Mouse (Mus musculus) forebrain, postnatal 0 days (tissue): ENCODE results near the gene Olfr767. TPM values are rescaled to one million over a fixed set of nuclear protein-coding genes. Genes with fewer than 3 reads are reported as not detected.
"Not testable (repeated sequence)": the region's sequence is repeated elsewhere in the genome, so short reads cannot be mapped to it uniquely, and the experiment has no call there.

ENCODE experiments used
- ATAC-seq: fragments of 200-750 bp; cut with Nextera tagmentation; 2 replicates; pipeline ENCODE4 v1.8.0; 2017; ENCODE audit warnings: mild to moderate bottlenecking, moderate library complexity
- DNase-seq: peaks from one replicate; pipeline ENCODE4 v3.0.0-alpha.2; 2015
- H3K27ac ChIP-seq: fragments of 300-500 bp; sonication (generic); 2 replicates; pipeline ENCODE4 v1.5.1; 2014; ENCODE audit warnings: low read depth, mild to moderate bottlenecking, antibody characterized with exemption, low read length, moderate library complexity, mixed read lengths
- H3K27me3 ChIP-seq: fragments of 300-500 bp; sonication (generic); 2 replicates; pipeline ENCODE4 v1.6.1; 2014; ENCODE audit warnings: mild to moderate bottlenecking, low read length, mixed read lengths; ENCODE audit not compliant: insufficient read depth
- H3K36me3 ChIP-seq: fragments of 300-500 bp; sonication (generic); 2 replicates; pipeline ENCODE4 v1.6.1; 2014; ENCODE audit warnings: mild to moderate bottlenecking, moderate library complexity; ENCODE audit not compliant: insufficient read depth
- H3K4me1 ChIP-seq: fragments of 300-500 bp; sonication (generic); 2 replicates; pipeline ENCODE4 v1.6.1; 2014; ENCODE audit warnings: antibody characterized with exemption; ENCODE audit not compliant: insufficient read depth
- H3K4me2 ChIP-seq: fragments of 300-500 bp; sonication (generic); 2 replicates; pipeline ENCODE4 v1.6.1; 2014; ENCODE audit warnings: low read depth, mild to moderate bottlenecking, moderate library complexity
- H3K4me3 ChIP-seq: fragments of 300-500 bp; sonication (generic); 2 replicates; pipeline ENCODE4 v1.5.1; 2014; ENCODE audit warnings: low read depth, low read length, mixed read lengths
- H3K9ac ChIP-seq: fragments of 300-500 bp; sonication (generic); 2 replicates; pipeline ENCODE4 v1.6.1; 2014; ENCODE audit warnings: mild to moderate bottlenecking
- H3K9me3 ChIP-seq: fragments of 300-500 bp; sonication (generic); 2 replicates; pipeline ENCODE4 v1.6.1; 2016; ENCODE audit warnings: low read length
- CTCF ChIP-seq: sonication (generic); IDR thresholded peaks from 2 replicates; pipeline ENCODE4 v1.5.1; 2016; ENCODE audit warnings: antibody characterized with exemption, control low read depth, low read depth
- WGBS: fragments of 180-500 bp; shearing (Covaris S2); extraction: QIAGEN DNeasy Blood & Tissue Kit; methylation state at CpG from one replicate; pipeline ENCODE4 v1.1.7; 2014; 5-methylcytosine and 5-hydroxymethylcytosine counted together
- polyA plus RNA-seq: library from polyadenylated mRNA; unstranded; fragments of >200 nt; fragmentation: Nextera tagmentation; extraction: Ambion mirVana; gene quantifications from 2 replicates; pipeline ENCODE4 v1.2.1, GENCODE M21; 2015
- total RNA-seq: library from RNA; depleted of rRNA; stranded (reverse); fragments of >200 nt; gene quantifications from 2 replicates; pipeline ENCODE4 v1.2.3, GENCODE M21; 2014; rRNA removed

Gene Olfr767
- total RNA-seq (not detected in 2 replicates), polyA plus RNA-seq (not detected in 2 replicates)

GRCm38 (mm10) chr10:129082810-129083209, at the start of gene Olfr767:
Gene Olfr767 (minus strand): TSS chr10:129082910.
- not testable (repeated sequence) for H3K4me1 ChIP-seq, H3K27me3 ChIP-seq, H3K27ac ChIP-seq, H3K9ac ChIP-seq, H3K9me3 ChIP-seq, H3K4me3 ChIP-seq, H3K36me3 ChIP-seq, DNase-seq, ATAC-seq, H3K4me2 ChIP-seq

GRCm38 (mm10) chr10:129117761-129118160, 35.1 kb upstream of the Olfr767 start, which contains the start of gene Olfr769:
Gene Olfr769 (minus strand): TSS chr10:129117861.
- 80% methylated on average over 2 of the region's 2 CpGs for WGBS
- no peaks in the 10 kb centered on the region for H3K36me3 ChIP-seq
- H3K27ac ChIP-seq = no peak within 1 kb of the TSS
- TF ChIP-seq CTCF = no peak
- H3K4me3 ChIP-seq = no peak within 1 kb of the TSS
- no peaks in the 10 kb centered on the region for H3K9me3 ChIP-seq
- ATAC-seq (no peak), DNase-seq (no peak)
- no peak within 1 kb of the TSS for H3K4me2 ChIP-seq
- no peaks in the 10 kb centered on the region for H3K4me1 ChIP-seq
- no peaks in the 10 kb centered on the region for H3K27me3 ChIP-seq
- no peak within 1 kb of the TSS for H3K9ac ChIP-seq

GRCm38 (mm10) chr10:129115146-129115545, 32.4 kb upstream of the Olfr767 start:
- H3K9ac ChIP-seq = no peak overlapping the region
- 97% methylated on average over 3 of the region's 3 CpGs for WGBS
- no peak overlapping the region for H3K27ac ChIP-seq
- TF ChIP-seq CTCF = no peak
- H3K4me3 ChIP-seq = no peak overlapping the region
- no peaks in the 10 kb centered on the region for H3K36me3 ChIP-seq
- ATAC-seq = no peak
- H3K27me3 ChIP-seq = no peaks in the 10 kb centered on the region
- DNase-seq = no peak
- no peak overlapping the region for H3K4me2 ChIP-seq
- H3K4me1 ChIP-seq = no peaks in the 10 kb centered on the region
- no peaks in the 10 kb centered on the region for H3K9me3 ChIP-seq

GRCm38 (mm10) chr10:129101231-129101630, 18.5 kb upstream of the Olfr767 start:
- H3K4me1 ChIP-seq = no peaks in the 10 kb centered on the region
- no peaks in the 10 kb centered on the region for H3K27me3 ChIP-seq
- no peaks in the 10 kb centered on the region for H3K36me3 ChIP-seq
- DNase-seq = no peak
- TF ChIP-seq CTCF = no peak
- H3K27ac ChIP-seq = no peak overlapping the region
- WGBS = 38% methylated on average over 3 of the region's 3 CpGs
- ATAC-seq = no peak
- H3K4me3 ChIP-seq = no peak overlapping the region
- H3K4me2 ChIP-seq = no peak overlapping the region
- H3K9me3 ChIP-seq = no peaks in the 10 kb centered on the region
- no peak overlapping the region for H3K9ac ChIP-seq

- ATAC-seq = no peak
- no peaks in the 10 kb centered on the region for H3K36me3 ChIP-seq
Measured at GRCm38 (mm10) chr10:129099275-129099674, 16.6 kb upstream of the Olfr767 start, which contains the start of gene Olfr768. Gene Olfr768 (minus strand): TSS chr10:129099375.

GRCm38 (mm10) chr10:129068877-129069276, 13.8 kb downstream of the Olfr767 start, which contains the start of gene Olfr766-ps1:
Gene Olfr766-ps1 (minus strand): TSS chr10:129068977.
- Histone ChIP-seq H3K9ac (no peak within 1 kb of the TSS), H3K9me3 (no peaks in the 10 kb centered on the region), H3K4me1 (no peaks in the 10 kb centered on the region), H3K27ac (no peak within 1 kb of the TSS), H3K27me3 (no peaks in the 10 kb centered on the region), H3K4me3 (no peak within 1 kb of the TSS), H3K36me3 (no peaks in the 10 kb centered on the region), H3K4me2 (no peak within 1 kb of the TSS)
- TF ChIP-seq CTCF = no peak
- no peak for DNase-seq
- ATAC-seq = no peak
- 50% methylated on average over 2 of the region's 2 CpGs for WGBS

More at GRCm38 (mm10) chr10:129099275-129099674, 16.6 kb upstream of the Olfr767 start, which contains the start of gene Olfr768:
- Histone ChIP-seq H3K27me3 (no peaks in the 10 kb centered on the region), H3K4me2 (no peak within 1 kb of the TSS), H3K27ac (no peak within 1 kb of the TSS), H3K4me1 (no peaks in the 10 kb centered on the region), H3K9ac (no peak within 1 kb of the TSS), H3K4me3 (no peak within 1 kb of the TSS), H3K9me3 (no peaks in the 10 kb centered on the region)
- 90% methylated on average over 1 of the region's 1 CpGs for WGBS
- TF ChIP-seq CTCF = no peak
- no peak for DNase-seq

GRCm38 (mm10) chr10:129049898-129050297, 32.8 kb downstream of the Olfr767 start, which contains the start of gene Olfr765:
Gene Olfr765 (minus strand): TSS chr10:129049998.
- not testable (repeated sequence) for H3K9ac ChIP-seq, DNase-seq, H3K9me3 ChIP-seq, H3K36me3 ChIP-seq, ATAC-seq, H3K27ac ChIP-seq, H3K4me2 ChIP-seq, H3K4me1 ChIP-seq, H3K4me3 ChIP-seq, H3K27me3 ChIP-seq

- Histone ChIP-seq H3K9ac (no peak within 1 kb of the TSS), H3K9me3 (no peaks in the 10 kb centered on the region), H3K4me3 (no peak within 1 kb of the TSS), H3K4me2 (no peak within 1 kb of the TSS), H3K27ac (no peak within 1 kb of the TSS), H3K4me1 (no peaks in the 10 kb centered on the region), H3K36me3 (no peaks in the 10 kb centered on the region), H3K27me3 (no peaks in the 10 kb centered on the region)
- DNase-seq (no peak), ATAC-seq (no peak)
- no peak for TF ChIP-seq CTCF
- WGBS = 77% methylated on average over 3 of the region's 3 CpGs
Measured at GRCm38 (mm10) chr10:129039796-129040195, 42.9 kb downstream of the Olfr767 start, which contains the start of gene Olfr764-ps1. Gene Olfr764-ps1 (minus strand): TSS chr10:129039896.
